Mouse (Mus musculus) MEL-GATA-1-ER (cell line): ENCODE data around the gene R3hdm4.

Experiments
- DNase-seq: peaks from one replicate; pipeline ENCODE4 v3.0.0-alpha.2; 2012; ENCODE audit warnings: low read depth; ENCODE audit errors: extremely low read depth

R3hdm4 gene

GRCm38 (mm10) chr10:79942988-79943387 is 22.0 kb upstream of the R3hdm4 start:
- DNase-seq: no peak

DNA sequence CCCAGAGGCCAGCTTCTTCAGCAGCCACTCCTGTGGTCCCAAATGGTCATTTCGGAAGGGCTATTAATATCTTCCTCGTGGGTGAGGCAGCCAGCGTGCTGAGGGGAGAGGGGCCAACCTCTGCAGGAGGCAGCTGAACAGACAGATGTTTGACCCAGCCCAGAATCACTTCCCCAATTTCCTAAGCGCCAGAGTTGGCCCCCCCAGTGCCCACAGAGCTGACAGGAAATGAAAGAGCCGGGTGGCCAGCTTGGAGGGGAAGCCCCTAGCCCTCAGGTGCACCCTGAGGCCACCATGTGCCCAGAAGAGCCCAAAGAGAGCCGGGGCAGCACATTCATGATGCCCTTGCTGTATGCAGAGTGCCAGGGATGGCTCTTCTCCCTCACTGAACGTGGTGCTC is 19.7 kb upstream of the R3hdm4 start:
- no peak for DNase-seq

DNA sequence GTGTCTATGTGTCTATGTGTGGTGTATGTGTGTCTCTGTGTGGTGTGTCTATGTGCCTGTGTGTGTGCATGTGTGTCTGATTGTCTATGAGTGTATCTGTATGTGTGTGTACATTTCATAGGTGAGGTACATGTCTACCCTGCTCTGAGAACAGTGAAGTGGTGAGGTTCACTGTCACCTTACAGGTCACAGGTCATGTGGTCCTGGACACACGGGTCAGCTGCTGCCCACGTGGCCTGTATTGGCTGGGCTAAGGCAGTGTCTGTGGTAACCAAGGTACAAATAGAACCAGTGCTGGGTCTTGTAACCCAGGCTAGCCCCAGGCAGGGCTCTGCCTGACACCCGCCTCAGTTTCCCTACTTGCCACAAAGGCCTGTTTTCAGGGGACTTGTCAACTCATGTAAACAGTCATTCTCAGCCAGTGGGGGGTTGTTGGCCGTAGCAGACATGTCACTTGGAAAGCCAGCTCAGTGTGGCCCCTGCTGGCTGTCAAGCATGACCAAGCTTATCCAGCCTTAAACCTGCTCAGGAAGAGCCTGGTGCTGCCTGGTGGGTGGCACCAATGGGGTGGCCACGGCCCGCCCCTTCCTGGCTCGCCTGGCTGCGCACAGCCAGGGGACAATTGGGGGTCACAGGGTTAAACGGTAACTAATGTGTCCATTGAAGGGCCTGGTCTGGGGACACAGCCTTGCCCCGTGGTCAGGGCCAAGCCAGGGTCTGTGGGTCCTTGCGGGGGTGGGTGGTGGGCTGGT is 16.9 kb upstream of the R3hdm4 start:
- DNase-seq: no peak

DNA sequence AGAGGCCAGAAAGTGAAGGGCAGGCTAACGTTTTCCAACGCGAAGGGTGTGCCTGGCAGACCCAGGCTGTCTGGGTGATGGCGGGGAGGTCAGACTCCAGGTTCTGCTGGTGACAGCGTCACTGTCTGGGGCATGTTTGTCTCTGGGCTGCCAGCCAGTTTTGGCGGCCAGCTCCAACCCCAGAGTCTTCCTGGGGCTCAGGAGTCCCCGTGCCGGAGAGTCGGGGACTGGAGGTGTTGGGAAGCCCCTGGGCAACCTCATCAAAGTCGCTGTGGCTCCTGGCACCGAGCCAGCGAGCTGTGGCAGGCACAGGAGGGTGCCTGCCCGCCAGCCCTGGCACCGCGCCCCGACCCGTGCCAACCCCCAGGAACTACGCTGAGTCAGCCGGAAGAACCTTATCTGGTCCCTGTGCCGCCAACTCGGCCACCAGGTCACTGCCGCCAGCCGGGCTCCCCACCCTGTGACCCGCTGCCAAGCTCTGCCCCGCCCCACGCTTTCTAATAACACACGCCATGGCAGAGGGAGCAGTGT is 16.0 kb upstream of the R3hdm4 start:
- no peak for DNase-seq

GRCm38 (mm10) chr10:79936284-79936910 is 15.4 kb upstream of the R3hdm4 start:
- no peak for DNase-seq

- no peak for DNase-seq
Measured at GRCm38 (mm10) chr10:79934794-79935569, 14.0 kb upstream of the R3hdm4 start.

DNA sequence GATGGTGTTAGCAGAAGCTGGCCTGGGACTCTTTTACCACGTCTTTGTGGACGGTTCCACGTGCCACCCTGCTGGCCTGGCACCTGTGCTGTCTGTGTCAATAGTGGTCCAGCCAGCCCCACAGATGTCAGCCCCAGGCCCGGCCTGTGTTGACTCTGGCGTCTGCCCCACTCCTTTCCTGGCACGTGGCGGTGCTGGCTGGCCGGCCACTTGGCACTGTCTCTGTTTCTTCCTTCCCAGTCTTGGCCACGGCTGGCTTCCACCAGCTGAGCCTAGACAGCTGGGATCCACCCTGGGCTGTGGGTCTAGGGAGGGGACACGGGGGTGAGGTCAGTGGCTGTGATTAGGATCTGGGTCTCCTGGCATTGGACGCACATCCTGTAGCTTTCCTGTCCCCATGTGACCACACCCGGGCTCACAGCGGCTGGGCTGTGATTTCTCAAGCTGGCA is 13.3 kb upstream of the R3hdm4 start:
- no peak for DNase-seq

- DNase-seq: no peak
Measured at GRCm38 (mm10) chr10:79933861-79934260, 12.9 kb upstream of the R3hdm4 start.

DNA sequence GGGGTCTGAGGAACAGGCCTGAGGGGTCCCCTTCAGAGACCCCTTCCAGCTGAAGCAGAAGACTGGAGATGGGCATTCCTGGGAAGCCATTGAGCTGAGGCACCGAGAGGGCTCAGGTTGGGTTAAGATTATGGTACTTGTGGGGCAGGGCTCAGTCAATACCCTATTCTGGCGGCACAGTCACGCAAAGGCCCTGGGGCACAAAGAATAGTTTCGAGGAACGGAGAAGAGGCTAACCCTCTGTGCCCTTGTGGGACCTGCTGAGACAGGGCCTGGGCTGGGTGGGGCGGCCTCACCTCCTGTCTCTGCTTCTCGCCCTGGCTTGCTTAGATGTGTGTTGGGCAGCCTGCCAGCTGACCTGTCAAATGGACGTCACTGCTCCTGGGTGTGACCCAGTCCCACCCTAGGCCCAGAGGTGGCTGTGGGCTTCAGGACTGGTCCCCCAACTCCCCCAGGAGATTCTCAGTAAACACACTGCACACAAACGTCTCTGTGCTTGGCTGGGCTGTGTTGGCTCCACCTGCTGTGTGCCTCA is 12.2 kb upstream of the R3hdm4 start:
- DNase-seq: no peak

GRCm38 (mm10) chr10:79932736-79933135 is 11.7 kb upstream of the R3hdm4 start:
- DNase-seq: no peak

DNA sequence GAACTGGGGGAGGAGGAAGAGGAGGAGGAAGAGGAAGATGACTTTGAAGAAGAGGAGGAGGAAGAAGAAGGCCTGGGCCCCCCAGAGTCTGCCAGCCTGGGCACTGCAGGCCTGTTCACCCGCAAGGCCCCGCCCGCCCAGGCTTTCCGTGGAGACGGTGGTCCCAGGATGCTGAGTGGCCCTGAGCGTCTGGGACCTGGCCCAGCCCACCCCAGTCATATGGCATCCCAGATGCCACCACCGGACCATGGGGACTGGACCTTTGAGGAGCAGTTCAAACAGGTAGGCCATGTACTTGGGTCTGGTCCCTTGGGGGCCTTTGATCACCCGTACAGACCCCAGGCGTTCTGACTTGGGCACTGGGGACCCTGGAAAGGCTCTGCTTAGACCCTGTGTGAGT is 10.8 kb upstream of the R3hdm4 start:
- no peak for DNase-seq

DNA sequence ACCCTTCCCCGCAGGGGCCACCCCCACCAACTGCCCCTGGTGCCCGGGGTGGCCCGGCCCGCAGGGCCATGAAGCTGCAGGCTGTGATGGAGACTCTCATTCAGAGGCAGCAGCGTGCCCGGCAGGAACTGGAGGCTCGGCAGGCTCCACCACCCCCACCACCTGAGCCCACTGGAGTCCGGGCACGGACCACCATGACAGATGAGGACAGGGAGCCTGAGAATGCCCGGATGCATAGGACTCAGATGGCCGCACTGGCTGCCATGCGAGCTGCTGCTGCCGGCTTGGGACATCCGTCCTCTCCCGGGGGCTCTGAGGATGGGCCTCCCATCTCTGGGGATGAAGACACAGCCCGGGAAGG is 9.8 kb upstream of the R3hdm4 start:
- DNase-seq: no peak

GRCm38 (mm10) chr10:79929967-79930825 is 9.2 kb upstream of the R3hdm4 start:
- no peak for DNase-seq

- no peak for DNase-seq
Measured at GRCm38 (mm10) chr10:79928907-79929701, 8.1 kb upstream of the R3hdm4 start.

DNA sequence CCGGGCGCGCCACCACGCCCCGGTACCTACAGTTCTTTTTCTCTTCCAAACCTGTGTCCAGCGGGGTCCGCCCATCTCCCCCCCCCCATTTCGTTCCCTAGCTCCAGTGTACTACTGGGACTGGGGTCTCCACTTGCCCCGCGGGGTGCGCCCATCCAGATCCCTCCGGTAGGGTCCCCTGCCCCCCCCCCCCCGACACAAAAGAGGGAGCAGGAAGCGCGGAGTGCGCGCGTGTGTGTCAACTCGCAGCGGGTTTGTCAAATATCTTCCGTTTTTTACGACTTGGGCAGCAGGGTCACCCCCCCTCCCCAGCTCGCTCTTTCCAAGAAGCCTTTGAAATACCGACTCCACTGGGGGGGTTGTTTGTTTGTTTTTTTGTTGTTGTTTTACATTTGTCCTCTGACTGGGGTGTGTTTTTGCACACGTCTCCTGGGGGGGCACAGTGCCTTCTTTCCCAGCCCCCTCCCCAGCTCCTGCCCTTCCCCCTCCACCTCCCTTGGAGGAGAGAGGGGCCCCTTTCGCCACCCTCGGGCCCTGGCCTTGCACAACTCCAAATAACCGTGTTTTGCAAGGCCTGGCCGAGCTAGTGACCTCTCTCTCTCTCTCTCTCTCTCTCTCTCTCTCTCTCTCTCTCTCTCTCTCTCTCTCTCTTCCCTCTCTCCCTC is 7.2 kb upstream of the R3hdm4 start:
- no peak for DNase-seq

DNA sequence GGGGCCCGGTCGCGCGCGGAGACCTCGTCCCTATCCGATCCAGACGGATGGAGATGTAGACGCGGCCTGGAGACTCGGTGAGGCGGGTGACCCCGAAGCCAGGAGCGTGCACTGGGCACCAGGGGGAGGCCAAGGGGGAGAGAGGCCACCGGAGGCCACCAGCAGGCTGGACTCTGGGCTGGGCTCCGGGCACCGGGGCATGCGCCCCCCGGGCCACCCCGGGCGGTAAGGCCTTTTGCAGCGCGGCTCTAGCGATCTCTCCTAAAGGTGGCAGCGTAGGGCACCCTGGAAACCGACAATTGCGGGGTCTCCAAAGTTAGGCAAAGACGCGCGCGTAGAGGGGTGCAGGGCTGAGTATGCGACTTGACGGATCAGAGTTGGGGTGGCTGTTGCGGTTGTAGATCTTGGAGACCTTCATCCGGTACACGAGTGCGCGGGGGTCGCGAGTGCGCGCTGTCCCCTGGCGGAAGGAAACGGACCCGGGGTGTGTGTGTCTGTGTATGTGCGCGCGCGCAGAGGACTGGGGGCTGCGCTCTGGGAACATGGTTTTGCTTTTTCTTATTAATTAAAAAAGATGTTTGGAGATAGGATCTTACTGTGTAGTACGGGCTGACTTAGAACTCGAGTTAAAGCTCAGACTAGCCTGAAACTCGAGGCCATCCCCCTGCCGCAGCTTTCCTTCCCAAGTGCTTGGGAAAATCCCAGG is 6.5 kb upstream of the R3hdm4 start:
- no peak for DNase-seq

DNA sequence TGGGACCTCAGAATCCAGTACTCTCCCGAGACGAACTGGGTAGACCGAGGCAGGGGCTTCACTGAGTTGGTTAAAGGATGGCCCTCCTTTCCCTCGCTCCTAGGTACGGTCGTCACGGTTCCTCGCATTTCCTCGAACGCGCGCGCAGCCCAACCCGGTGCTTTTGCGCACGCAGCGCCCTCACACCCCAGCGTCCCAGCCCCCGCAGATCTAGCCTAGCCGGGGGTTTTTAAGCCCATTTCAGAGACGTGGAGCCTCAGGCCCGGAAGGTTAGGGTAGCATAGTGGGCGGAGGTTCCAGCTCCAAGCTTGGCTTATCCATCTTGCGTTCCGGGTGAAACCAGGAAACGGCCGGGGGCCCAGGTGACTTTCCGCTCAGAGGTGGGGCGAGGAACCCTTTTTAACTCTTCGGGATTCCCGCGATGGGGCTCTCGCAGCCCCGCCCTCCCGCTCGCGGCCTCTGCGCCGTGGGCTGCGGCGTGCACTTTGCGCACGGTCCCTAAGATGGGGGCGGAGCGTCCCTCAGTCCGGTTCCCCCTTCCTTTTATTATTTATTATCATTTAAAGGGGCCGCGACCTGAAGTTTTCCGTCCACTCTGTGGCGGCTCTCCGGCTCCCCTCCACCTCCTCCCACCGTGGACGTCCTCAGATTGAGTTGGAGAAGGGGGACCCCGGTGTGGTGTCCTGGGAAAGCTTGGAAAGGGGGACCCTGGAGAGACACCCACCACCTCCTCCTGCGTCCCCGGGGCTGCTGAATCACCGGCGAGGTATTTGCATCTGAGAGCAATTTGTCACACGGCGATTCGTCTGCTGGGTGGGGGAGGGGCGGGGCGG is 5.7 kb upstream of the R3hdm4 start, which contains the start of gene Arid3a:
Gene Arid3a (plus strand): TSS at position 553 of the 833 bp plus-strand sequence.
- DNase-seq: peak; percentile 79
